Mouse (Mus musculus): ENCODE measurements around the gene Tssc4. TPM values are rescaled to one million over a fixed set of nuclear protein-coding genes. Genes with fewer than 3 reads are reported as not detected.

Gene Tssc4
- 35.9 and 48.2 TPM in 2 replicates for polyA plus RNA-seq (2011; ENCODE audit: insufficient read depth, insufficient read length, low replicate concordance, missing spikeins)

DNA sequence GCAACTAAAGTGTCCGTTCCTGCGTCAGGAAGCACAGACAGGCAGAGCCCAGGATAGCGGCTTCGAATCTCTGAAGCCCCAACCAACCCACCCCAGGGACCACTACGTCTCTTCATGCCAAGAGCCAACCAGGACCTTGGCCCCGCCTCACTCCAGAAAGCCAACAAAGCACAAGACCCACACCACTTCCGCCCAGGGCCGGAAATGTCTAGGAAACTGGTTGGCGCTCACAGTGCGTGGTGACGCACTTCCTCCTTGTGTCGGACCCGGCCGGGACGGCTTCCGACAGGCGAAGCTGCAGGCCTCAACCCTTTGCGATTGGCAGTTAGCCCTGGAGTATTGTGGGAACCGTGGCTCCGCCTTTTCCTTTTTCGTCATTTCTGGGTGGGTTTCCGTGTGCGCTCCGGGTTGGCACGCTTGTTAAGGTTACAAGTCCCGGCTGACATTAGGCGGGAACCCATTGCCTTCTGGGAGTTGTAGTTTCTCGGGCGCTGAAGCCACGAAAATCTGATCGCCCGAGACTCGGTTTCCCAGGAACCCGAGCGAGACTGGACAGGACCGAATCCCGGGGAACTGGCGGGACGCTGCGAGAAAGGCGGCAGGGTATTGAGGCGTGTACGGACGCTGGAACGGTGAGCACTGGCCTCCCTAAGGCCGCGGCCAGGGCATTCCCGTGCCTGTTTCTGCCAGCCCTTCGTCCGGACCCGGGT is at the start of gene Tssc4:
TSS of gene Tssc4 (plus strand) at position 368 of the 710 bp plus-strand sequence.
- H3K4me1 ChIP-seq (ENCODE audit: control insufficient read depth, insufficient read depth, low read length) = peaks cover 10% of the 10 kb centered on the region; the same call in 1 of the 2 replicates
- peak within 1 kb of the TSS; percentile 86 for H3K4me3 ChIP-seq (replicated peaks; ENCODE audit: control insufficient read depth, low read depth, low read length)
- peak within 1 kb of the TSS; percentile 73 for H3K27ac ChIP-seq (ENCODE audit: control insufficient read depth, insufficient read depth, low read depth, low read length, poor library complexity)
- TF ChIP-seq CTCF (IDR thresholded peaks at IDR 0.05; ENCODE audit: control insufficient read depth, insufficient read depth, low read length) (no peak), POLR2A (IDR thresholded peaks at IDR 0.05; ENCODE audit: borderline replicate concordance, control insufficient read depth, low read depth, low read length) (peak; percentile 80; the same call in 1 of the 2 replicates)
- under 1% methylated on average over 51 of the region's 51 CpGs for WGBS

DNA sequence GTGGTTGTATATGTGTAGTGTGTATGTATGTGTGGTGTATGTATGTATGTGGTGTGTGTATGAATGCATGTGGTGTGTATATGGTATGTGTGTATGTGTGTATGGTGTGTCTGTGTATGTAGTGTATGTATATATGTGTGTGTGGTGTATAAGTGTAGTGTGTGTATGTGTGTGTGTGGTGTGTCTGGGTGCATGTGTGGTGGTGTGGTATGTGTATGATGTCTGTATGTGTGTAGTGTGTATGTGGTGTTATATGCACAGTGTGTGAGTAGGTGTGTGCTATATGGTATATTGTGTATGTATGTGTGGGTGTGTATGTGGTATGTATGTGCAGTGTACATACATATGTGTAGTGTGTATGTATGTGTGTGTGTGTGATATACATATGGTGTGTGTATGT is 49.0 kb upstream of the Tssc4 start:
- no peak for TF ChIP-seq POLR2A (IDR thresholded peaks at IDR 0.05; ENCODE audit: borderline replicate concordance, control insufficient read depth, low read depth, low read length)
- TF ChIP-seq CTCF (IDR thresholded peaks at IDR 0.05; ENCODE audit: control insufficient read depth, insufficient read depth, low read length) = no peak
- H3K4me3 ChIP-seq (replicated peaks; ENCODE audit: control insufficient read depth, low read depth, low read length) = no peak overlapping the region
- H3K4me1 ChIP-seq (ENCODE audit: control insufficient read depth, insufficient read depth, low read length) = peaks cover 3% of the 10 kb centered on the region; the same call in 1 of the 2 replicates
- H3K27ac ChIP-seq (ENCODE audit: control insufficient read depth, insufficient read depth, low read depth, low read length, poor library complexity) = no peak overlapping the region

DNA sequence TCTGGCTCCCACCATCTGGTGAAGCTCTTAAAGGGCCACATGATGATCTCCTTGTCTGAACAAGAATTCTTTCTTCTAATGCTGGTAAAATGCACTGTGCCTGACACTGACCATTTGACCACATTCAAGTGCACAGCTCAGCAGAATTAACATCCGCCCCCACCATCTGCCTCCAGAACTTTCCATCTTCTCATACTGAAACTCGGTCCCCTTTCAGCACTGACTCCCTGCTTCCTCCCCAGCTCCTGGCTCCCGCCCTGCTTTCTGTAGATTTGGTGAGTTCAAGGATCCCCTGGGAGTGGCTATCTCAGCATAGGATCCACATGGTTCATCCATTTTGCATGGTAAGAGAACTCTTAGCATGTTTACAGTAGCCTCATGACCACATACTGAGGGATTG is 48.3 kb upstream of the Tssc4 start:
- H3K4me1 ChIP-seq (ENCODE audit: control insufficient read depth, insufficient read depth, low read length) = peaks cover 3% of the 10 kb centered on the region; the same call in 1 of the 2 replicates
- TF ChIP-seq CTCF (IDR thresholded peaks at IDR 0.05; ENCODE audit: control insufficient read depth, insufficient read depth, low read length) (no peak), POLR2A (IDR thresholded peaks at IDR 0.05; ENCODE audit: borderline replicate concordance, control insufficient read depth, low read depth, low read length) (no peak)
- WGBS = 80% methylated on average over 3 of the region's 3 CpGs
- no peak overlapping the region for H3K27ac ChIP-seq (ENCODE audit: control insufficient read depth, insufficient read depth, low read depth, low read length, poor library complexity)
- H3K4me3 ChIP-seq (replicated peaks; ENCODE audit: control insufficient read depth, low read depth, low read length) = no peak overlapping the region

DNA sequence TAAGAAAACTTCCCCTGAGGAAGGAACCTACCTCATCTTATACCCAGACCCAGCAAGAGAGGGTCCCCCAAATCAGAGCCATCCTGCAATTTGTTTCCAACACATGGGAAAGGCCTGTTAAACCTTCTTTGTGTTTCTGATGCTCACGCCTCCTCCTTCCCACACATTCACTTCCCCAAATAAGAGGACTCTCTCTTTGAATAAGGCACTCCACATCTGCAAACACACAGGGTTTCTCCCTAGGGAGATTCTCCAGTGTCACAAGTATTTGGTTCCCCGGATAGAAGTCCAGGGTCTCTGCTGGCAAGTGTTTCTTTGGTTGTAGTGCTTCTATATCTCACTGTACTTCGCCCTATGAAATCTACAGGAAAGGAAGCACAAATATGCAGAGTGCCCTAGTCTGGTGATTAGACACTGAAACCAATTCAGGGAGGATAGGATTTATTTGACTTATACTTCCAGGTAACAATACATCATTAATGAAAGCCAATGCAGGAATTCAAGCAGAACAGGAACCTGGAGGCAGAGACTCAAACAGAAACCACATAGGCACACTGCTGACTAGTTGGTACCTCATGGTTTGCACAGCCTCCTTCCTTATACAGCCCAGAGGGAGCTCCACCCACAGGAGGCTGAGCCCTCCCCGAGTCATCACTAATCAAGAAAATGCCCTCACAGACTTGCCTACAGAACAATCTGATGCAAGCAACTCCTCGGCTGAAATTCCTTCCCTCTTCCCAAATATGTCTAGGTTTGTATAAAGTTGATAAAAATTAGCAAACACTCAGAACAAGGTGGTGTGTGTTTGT is 47.5 kb upstream of the Tssc4 start:
- H3K4me1 ChIP-seq (ENCODE audit: control insufficient read depth, insufficient read depth, low read length) = peaks cover 3% of the 10 kb centered on the region; the same call in 1 of the 2 replicates
- no peak overlapping the region for H3K27ac ChIP-seq (ENCODE audit: control insufficient read depth, insufficient read depth, low read depth, low read length, poor library complexity)

DNA sequence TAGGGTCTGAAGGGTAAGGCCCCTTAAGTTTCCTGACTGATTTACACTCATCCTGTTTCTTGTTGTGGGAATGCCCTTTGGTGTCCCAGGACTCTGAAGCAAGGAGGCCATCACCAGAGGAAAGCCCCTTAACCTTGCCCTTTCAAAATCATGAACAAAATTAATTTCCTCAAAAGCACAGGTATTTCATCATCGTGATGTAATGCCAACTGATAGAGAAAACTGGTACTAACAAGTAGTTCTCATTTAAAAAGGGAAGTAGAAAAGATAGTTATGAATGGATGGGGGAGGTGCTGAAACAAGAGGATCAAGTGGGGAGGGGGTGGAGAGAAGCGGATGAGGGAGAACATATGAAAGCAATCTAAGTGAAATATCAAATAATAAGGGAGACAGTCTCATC is 45.5 kb upstream of the Tssc4 start:
- TF ChIP-seq POLR2A (IDR thresholded peaks at IDR 0.05; ENCODE audit: borderline replicate concordance, control insufficient read depth, low read depth, low read length) (no peak), CTCF (IDR thresholded peaks at IDR 0.05; ENCODE audit: control insufficient read depth, insufficient read depth, low read length) (no peak)
- 28% methylated on average over 2 of the region's 2 CpGs for WGBS
- H3K27ac ChIP-seq (ENCODE audit: control insufficient read depth, insufficient read depth, low read depth, low read length, poor library complexity) = no peak overlapping the region
- peaks cover 3% of the 10 kb centered on the region; the same call in 1 of the 2 replicates for H3K4me1 ChIP-seq (ENCODE audit: control insufficient read depth, insufficient read depth, low read length)
- no peak overlapping the region for H3K4me3 ChIP-seq (replicated peaks; ENCODE audit: control insufficient read depth, low read depth, low read length)

More for the DNA sequence above, 47.5 kb upstream of the Tssc4 start:
- H3K4me3 ChIP-seq (replicated peaks; ENCODE audit: control insufficient read depth, low read depth, low read length) = no peak overlapping the region
- TF ChIP-seq POLR2A (IDR thresholded peaks at IDR 0.05; ENCODE audit: borderline replicate concordance, control insufficient read depth, low read depth, low read length) = no peak
- 47% methylated on average over 5 of the region's 5 CpGs for WGBS

DNA sequence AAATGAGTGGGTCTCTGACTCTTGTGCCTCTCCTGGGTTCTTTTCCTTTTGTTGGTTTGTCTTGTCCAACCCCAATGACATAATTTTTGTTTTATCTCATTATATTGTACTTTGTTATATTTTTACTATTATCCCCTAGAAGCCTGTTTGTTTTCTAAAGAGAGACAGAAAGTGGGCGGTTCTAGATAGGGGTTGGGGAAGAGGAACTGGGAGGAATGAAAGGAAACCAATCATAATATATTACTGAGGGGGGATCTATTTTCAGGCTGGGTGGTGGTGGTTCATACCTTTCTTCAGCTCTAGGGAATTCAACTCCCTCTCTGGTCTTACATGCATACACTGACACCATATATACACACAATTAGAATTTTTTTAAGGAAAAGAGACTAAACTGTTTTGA is 44.8 kb upstream of the Tssc4 start:
- Histone ChIP-seq H3K27ac (ENCODE audit: control insufficient read depth, insufficient read depth, low read depth, low read length, poor library complexity) (no peak overlapping the region), H3K4me1 (ENCODE audit: control insufficient read depth, insufficient read depth, low read length) (peaks cover 3% of the 10 kb centered on the region; the same call in 1 of the 2 replicates), H3K4me3 (replicated peaks; ENCODE audit: control insufficient read depth, low read depth, low read length) (no peak overlapping the region)
- WGBS = 26% methylated on average over 1 of the region's 1 CpGs
- TF ChIP-seq POLR2A (IDR thresholded peaks at IDR 0.05; ENCODE audit: borderline replicate concordance, control insufficient read depth, low read depth, low read length) (no peak), CTCF (IDR thresholded peaks at IDR 0.05; ENCODE audit: control insufficient read depth, insufficient read depth, low read length) (no peak)

DNA sequence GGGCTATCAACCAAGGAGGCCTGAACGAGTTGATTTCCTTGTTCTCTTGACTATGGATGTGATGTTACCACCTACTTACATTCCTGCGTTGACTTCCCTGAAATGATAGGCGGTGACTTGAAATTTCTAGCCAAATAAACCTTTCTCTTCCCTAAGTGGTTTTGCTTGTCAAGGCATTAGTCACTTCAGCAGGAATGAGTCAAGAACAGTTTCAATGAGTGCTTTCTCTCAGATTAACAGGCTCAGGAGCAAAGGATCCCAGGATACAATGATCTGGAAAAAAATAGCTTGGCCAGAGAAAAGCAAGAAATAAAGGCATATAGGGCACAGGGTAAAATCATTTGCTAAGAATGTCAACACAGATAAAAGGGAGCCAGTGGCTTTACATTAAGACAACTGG is 43.6 kb upstream of the Tssc4 start:
- H3K27ac ChIP-seq (ENCODE audit: control insufficient read depth, insufficient read depth, low read depth, low read length, poor library complexity) = no peak overlapping the region
- 80% methylated on average over 3 of the region's 3 CpGs for WGBS
- peaks cover 3% of the 10 kb centered on the region; the same call in 1 of the 2 replicates for H3K4me1 ChIP-seq (ENCODE audit: control insufficient read depth, insufficient read depth, low read length)
- H3K4me3 ChIP-seq (replicated peaks; ENCODE audit: control insufficient read depth, low read depth, low read length) = no peak overlapping the region
- TF ChIP-seq POLR2A (IDR thresholded peaks at IDR 0.05; ENCODE audit: borderline replicate concordance, control insufficient read depth, low read depth, low read length) (no peak), CTCF (IDR thresholded peaks at IDR 0.05; ENCODE audit: control insufficient read depth, insufficient read depth, low read length) (no peak)

DNA sequence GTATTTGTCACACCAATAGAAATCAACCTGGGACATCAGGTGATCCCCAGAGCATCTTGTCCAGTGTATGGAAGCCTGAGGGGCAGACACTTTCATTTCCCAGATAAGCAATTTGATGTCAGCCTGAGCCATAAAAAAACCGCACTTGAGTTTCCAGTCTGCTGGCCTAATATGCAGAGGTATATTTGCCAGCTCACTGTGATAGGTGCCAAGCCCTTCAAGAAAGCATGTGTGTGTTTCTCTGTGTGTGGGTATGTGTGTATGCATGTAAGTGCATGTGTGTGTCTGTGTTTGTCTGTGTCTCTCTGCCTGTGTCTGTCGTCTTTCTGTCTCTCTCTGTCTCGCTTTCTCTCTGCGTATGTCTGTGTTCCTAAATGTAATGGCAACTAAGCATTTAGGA is 41.9 kb upstream of the Tssc4 start:
- Histone ChIP-seq H3K27ac (ENCODE audit: control insufficient read depth, insufficient read depth, low read depth, low read length, poor library complexity) (no peak overlapping the region), H3K4me1 (ENCODE audit: control insufficient read depth, insufficient read depth, low read length) (peaks cover 3% of the 10 kb centered on the region; the same call in 1 of the 2 replicates), H3K4me3 (replicated peaks; ENCODE audit: control insufficient read depth, low read depth, low read length) (no peak overlapping the region)
- WGBS = 88% methylated on average over 4 of the region's 4 CpGs
- TF ChIP-seq POLR2A (IDR thresholded peaks at IDR 0.05; ENCODE audit: borderline replicate concordance, control insufficient read depth, low read depth, low read length) (no peak), CTCF (IDR thresholded peaks at IDR 0.05; ENCODE audit: control insufficient read depth, insufficient read depth, low read length) (no peak)
